Mouse (Mus musculus) T-helper 2 cell (primary cell): ENCODE data around the gene Ap5z1.

Experiments
- in situ Hi-C: fragments of 300-600 bp; cut with MboI, MseI; formaldehyde crosslinking; loops from one replicate; pipeline ENCODE4 v1.15.1; 2025; ENCODE audit warnings: high pct_unique_total_duplicates

Gene Ap5z1

DNA sequence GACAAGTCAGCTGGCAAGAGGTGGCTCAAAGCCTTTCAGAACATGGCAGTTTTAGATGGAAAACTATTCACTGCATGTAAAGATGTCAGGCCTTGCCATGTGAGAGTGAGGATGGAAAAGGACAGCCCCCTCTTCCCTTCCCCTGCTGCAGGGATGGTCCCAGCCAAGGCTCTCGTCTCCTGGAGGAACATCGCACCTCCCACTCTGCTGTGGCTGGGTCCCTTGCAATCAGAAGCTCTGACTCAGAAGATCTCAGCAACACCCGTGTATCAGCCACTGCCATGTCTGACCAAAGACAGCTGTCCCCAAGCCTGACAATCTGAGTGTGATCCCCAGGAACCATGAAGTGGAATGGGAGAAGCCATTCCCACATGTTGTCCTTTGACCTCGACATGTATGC lies 48.4 kb downstream of the Ap5z1 start:
- in situ Hi-C loops, result no loop called here

DNA sequence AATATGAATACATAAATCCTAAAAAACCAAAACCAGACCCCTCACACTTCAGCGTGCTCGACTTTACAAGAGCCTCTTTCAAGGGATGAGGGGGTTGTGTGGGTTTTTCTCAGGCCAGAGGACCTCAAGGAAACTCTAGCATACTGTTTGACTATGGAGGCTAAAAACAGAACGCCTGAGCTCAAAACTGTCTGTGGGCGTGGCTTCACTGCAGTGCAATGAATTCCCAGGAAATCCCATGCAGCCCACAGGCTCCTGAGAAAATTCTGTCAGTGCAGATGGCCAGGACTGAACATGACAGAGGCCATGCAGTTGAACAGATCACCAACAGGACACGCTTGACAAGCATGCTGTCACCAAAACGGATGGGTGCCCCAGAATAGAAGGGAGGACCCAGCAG lies 55.2 kb downstream of the Ap5z1 start:
- in situ Hi-C loops, result no loop called here

DNA sequence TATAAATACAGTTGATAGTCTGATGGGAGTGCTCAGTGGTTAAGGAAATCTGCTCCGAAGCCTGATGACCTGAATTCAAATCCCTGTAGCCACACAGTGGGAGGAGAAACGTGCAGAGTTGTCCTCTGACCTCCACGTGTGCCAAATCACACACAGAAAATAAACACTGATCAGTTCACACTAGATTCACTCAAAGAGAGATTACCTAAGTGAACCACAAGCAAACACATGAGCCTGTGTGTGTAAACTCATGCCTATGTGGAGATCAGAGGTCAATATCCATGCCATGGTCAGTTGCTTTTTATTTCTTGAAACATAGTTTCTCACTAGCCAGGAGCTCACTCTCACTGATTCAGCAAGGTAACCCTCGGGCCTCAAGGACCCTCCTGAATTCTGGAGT lies 56.6 kb downstream of the Ap5z1 start:
- in situ Hi-C loops, result no loop called here

DNA sequence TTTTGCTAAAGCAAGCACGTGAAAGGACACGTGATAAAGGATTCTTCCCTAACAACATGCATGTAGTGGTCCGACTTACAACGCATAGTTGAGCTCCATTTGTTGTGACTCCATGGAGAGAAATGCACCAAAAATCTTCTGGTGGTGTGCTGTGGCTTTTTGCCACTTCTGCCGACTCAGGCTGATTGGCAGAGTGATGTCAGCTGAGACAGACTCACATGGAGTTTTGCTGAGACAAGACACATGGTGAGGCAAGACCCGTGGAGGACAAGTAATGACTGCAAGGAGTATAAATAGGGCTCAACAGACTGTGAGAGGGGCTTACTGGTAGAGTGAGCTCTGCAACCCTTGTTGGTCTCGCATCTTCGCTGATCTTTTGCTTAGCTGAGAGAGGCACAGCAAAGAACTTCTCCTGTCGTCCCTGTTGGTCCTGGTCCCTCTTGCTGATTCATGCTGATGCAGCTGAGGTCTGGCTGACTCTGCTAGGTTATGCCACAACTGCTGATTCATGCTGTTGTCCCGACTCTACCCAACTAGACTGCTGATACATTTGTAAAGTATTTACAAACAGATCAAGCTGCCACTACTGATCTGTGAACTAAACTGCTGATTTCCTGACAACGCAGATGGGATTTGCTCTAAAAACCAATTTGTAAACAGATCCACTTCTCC lies 57.6 kb downstream of the Ap5z1 start:
- in situ Hi-C loops, result no loop called here

DNA sequence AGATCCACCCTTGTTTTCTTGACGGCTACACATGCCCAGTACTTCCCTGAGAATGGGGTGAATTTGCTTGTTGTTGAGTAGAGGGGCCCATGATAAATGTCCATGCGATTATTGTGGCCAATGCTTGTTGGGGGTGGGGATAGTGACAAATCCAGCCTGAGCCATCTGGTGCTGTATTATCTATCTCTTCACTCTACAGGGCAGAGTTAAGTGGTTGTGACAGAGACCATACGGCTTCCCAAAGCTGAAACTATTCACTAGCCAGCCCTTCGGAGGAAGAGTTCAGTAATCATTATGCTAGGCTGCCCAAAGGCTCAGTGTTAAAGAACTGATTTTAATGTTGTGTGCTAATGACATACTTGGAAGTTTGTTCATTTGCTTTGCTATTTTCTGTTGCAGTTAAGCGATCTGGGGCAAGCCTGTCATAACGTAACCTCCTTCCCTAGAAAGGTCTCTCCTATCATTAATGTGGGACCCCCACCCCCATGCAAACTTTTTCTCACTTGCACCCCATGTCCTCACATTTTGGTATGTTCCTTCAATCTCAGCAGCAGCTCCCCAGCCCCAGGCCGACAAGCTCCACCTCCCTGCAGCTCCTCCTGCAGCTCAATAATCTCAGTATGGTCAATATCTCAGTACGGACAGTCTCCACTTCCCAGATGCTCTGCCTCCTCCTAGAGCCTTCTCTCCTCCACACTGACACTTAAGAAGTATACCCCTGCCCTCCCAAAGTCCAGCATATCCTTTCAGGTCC lies 61.1 kb downstream of the Ap5z1 start:
- in situ Hi-C loops, result no loop called here
